Mouse (Mus musculus) cortical plate, adult 2 months (tissue): Measurements from ENCODE around the gene Ralgapa2.

Experiments used
- CTCF ChIP-seq: fragments of 200-500 bp; IDR thresholded peaks from 2 replicates; pipeline ENCODE4 v1.5.1; 2011; ENCODE audit warnings: mild to moderate bottlenecking, control low read depth, low read length; ENCODE audit not compliant: insufficient read depth; ENCODE audit errors: extremely low read depth
- POLR2A ChIP-seq: fragments of 200-500 bp; IDR thresholded peaks from 2 replicates; pipeline ENCODE4 v1.6.1; 2011; ENCODE audit warnings: mild to moderate bottlenecking, low read length, control low read depth; ENCODE audit not compliant: insufficient read depth; ENCODE audit errors: extremely low read depth

DNA sequence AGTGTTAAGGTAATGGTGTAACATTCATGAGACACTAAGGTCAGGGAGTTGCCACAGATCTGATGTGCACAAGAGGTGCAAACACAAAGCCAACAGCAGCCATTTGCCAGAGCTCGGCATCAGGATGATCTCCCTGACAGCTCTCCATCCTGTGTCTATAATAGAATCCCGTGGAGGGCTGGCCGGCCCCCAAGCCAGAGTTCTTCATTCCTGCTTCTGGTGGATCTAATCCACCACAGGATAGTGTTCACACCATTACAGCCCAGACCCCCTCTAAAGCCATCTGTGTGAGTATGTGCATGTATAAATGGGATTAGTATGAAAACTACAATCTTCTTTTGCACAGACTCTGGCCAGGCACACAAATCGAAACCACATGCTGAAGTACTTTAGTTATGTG, 150.2 kb downstream of the Ralgapa2 start:
- TF ChIP-seq CTCF (no peak), POLR2A (no peak)
